Mouse (Mus musculus) stomach, embryonic 16.5 days (tissue): Measurements from ENCODE around the gene Afg3l1. TPM values are rescaled to one million over a fixed set of nuclear protein-coding genes. Genes with fewer than 3 reads are reported as not detected.

Source experiments
- ATAC-seq: fragments of 200-750 bp; cut with Nextera tagmentation; 2 replicates; pipeline ENCODE4 v1.8.0; 2017; ENCODE audit warnings: moderate number of reproducible peaks, moderate TSS enrichment; ENCODE audit not compliant: insufficient read depth, low FRiP score
- H3K27ac ChIP-seq: fragments of 300-500 bp; sonication (generic); 2 replicates; pipeline ENCODE4 v1.5.1; 2014; ENCODE audit warnings: low read length
- H3K27me3 ChIP-seq: fragments of 300-500 bp; sonication (generic); 2 replicates; pipeline ENCODE4 v1.6.1; 2014; ENCODE audit warnings: low read length, control low read depth, mixed read lengths; ENCODE audit not compliant: control insufficient read depth, insufficient read depth
- H3K36me3 ChIP-seq: fragments of 300-500 bp; sonication (generic); 2 replicates; pipeline ENCODE4 v1.6.1; 2014; ENCODE audit warnings: low read length; ENCODE audit not compliant: control insufficient read depth, insufficient read depth
- H3K4me1 ChIP-seq: fragments of 300-500 bp; sonication (generic); 2 replicates; pipeline ENCODE4 v1.6.1; 2014; ENCODE audit warnings: low read length, control low read depth, mixed read lengths; ENCODE audit not compliant: control insufficient read depth, insufficient read depth
- H3K4me2 ChIP-seq: fragments of 300-500 bp; sonication (generic); 2 replicates; pipeline ENCODE4 v1.6.1; 2014; ENCODE audit warnings: low read depth, low read length, mixed read lengths
- H3K4me3 ChIP-seq: fragments of 300-500 bp; sonication (generic); replicated peaks from 2 replicates; pipeline ENCODE4 v1.5.1; 2014; ENCODE audit warnings: mild to moderate bottlenecking, low read length
- H3K9ac ChIP-seq: fragments of 300-500 bp; sonication (generic); 2 replicates; pipeline ENCODE4 v1.6.1; 2014; ENCODE audit warnings: low read length
- H3K9me3 ChIP-seq: fragments of 300-500 bp; sonication (generic); replicated peaks from 2 replicates; pipeline ENCODE4 v1.6.1; 2016; ENCODE audit warnings: low read length, control low read depth; ENCODE audit not compliant: control insufficient read depth
- WGBS: fragments of 180-500 bp; shearing (Covaris S2); extraction: QIAGEN DNeasy Blood & Tissue Kit; methylation state at CpG from one replicate; pipeline ENCODE4 v1.1.7; 2014; 5-methylcytosine and 5-hydroxymethylcytosine counted together
- polyA plus RNA-seq: library from polyadenylated mRNA; unstranded; fragments of >200 nt; fragmentation: Nextera tagmentation; extraction: Ambion mirVana; gene quantifications from 2 replicates; pipeline ENCODE4 v1.2.1, GENCODE M21; 2015

The Afg3l1 gene
- polyA plus RNA-seq, 1 experiment from 2014 or later: 52.3 TPM

- Histone ChIP-seq H3K27me3 (no peaks in the 10 kb centered on the region), H3K4me1 (peaks cover 16% of the 10 kb centered on the region), H3K9ac (peak overlapping the region; percentile 92), H3K4me3 (peak overlapping the region; percentile 84), H3K4me2 (peak overlapping the region; percentile 59), H3K9me3 (no peaks in the 10 kb centered on the region), H3K36me3 (peaks cover 9% of the 10 kb centered on the region; the same call in 1 of the 2 replicates), H3K27ac (peak overlapping the region; percentile 94; the same call in 1 of the 2 replicates)
- ATAC-seq: no peak
- WGBS: 37% methylated on average over 16 of the region's 16 CpGs
These were observed 934 bp downstream of the Afg3l1 start for GRCm38 (mm10) chr8:123478456-123479218.

- peaks cover 9% of the 10 kb centered on the region for H3K4me1 ChIP-seq
- H3K9ac ChIP-seq: no peak overlapping the region
- H3K27ac ChIP-seq: no peak overlapping the region
- H3K27me3 ChIP-seq: no peaks in the 10 kb centered on the region
- H3K4me3 ChIP-seq: no peak overlapping the region
- no peaks in the 10 kb centered on the region for H3K9me3 ChIP-seq
- WGBS: 89% methylated on average over 7 of the region's 7 CpGs
- H3K36me3 ChIP-seq: peaks cover 25% of the 10 kb centered on the region
- no peak for ATAC-seq
- no peak overlapping the region for H3K4me2 ChIP-seq
These were observed 4.9 kb downstream of the Afg3l1 start for GRCm38 (mm10) chr8:123482627-123483026.

GRCm38 (mm10) chr8:123491280-123492075 lies 13.8 kb downstream of the Afg3l1 start:
- Histone ChIP-seq H3K4me2 (no peak overlapping the region), H3K27ac (no peak overlapping the region), H3K9ac (no peak overlapping the region), H3K9me3 (no peaks in the 10 kb centered on the region), H3K27me3 (no peaks in the 10 kb centered on the region), H3K4me1 (no peaks in the 10 kb centered on the region), H3K36me3 (peaks cover 35% of the 10 kb centered on the region), H3K4me3 (no peak overlapping the region)
- WGBS: 90% methylated on average over 15 of the region's 15 CpGs
- ATAC-seq: no peak

GRCm38 (mm10) chr8:123492898-123493297 lies 15.2 kb downstream of the Afg3l1 start:
- Histone ChIP-seq H3K9me3 (no peaks in the 10 kb centered on the region), H3K4me2 (no peak overlapping the region), H3K36me3 (peaks cover 23% of the 10 kb centered on the region; the same call in 1 of the 2 replicates), H3K4me3 (no peak overlapping the region), H3K9ac (no peak overlapping the region), H3K27me3 (no peaks in the 10 kb centered on the region), H3K4me1 (no peaks in the 10 kb centered on the region), H3K27ac (no peak overlapping the region)
- no peak for ATAC-seq
- 93% methylated on average over 9 of the region's 9 CpGs for WGBS

- Histone ChIP-seq H3K4me3 (no peak overlapping the region), H3K4me2 (no peak overlapping the region), H3K36me3 (peaks cover 23% of the 10 kb centered on the region), H3K4me1 (no peaks in the 10 kb centered on the region), H3K9ac (no peak overlapping the region), H3K9me3 (no peaks in the 10 kb centered on the region), H3K27me3 (no peaks in the 10 kb centered on the region), H3K27ac (no peak overlapping the region)
- no peak for ATAC-seq
- WGBS: 78% methylated on average over 4 of the region's 4 CpGs
These were observed 20.0 kb downstream of the Afg3l1 start for GRCm38 (mm10) chr8:123497699-123498098.

GRCm38 (mm10) chr8:123498963-123499362 lies 21.3 kb downstream of the Afg3l1 start:
- ATAC-seq: no peak
- 87% methylated on average over 11 of the region's 11 CpGs for WGBS
- Histone ChIP-seq H3K27ac (no peak overlapping the region), H3K4me1 (no peaks in the 10 kb centered on the region), H3K4me2 (no peak overlapping the region), H3K4me3 (no peak overlapping the region), H3K9me3 (no peaks in the 10 kb centered on the region), H3K36me3 (peaks cover 36% of the 10 kb centered on the region), H3K27me3 (no peaks in the 10 kb centered on the region), H3K9ac (no peak overlapping the region)

- Histone ChIP-seq H3K36me3 (peaks cover 39% of the 10 kb centered on the region), H3K9me3 (no peaks in the 10 kb centered on the region), H3K4me3 (no peak overlapping the region), H3K4me1 (no peaks in the 10 kb centered on the region), H3K4me2 (no peak overlapping the region), H3K27me3 (no peaks in the 10 kb centered on the region), H3K27ac (no peak overlapping the region), H3K9ac (no peak overlapping the region)
- 93% methylated on average over 11 of the region's 11 CpGs for WGBS
- ATAC-seq: no peak
These were observed 21.9 kb downstream of the Afg3l1 start for GRCm38 (mm10) chr8:123499556-123499955.

- 86% methylated on average over 5 of the region's 5 CpGs for WGBS
- Histone ChIP-seq H3K9ac (no peak overlapping the region), H3K27ac (no peak overlapping the region), H3K4me2 (no peak overlapping the region), H3K4me3 (no peak overlapping the region), H3K4me1 (no peaks in the 10 kb centered on the region), H3K27me3 (no peaks in the 10 kb centered on the region), H3K9me3 (no peaks in the 10 kb centered on the region), H3K36me3 (peaks cover 39% of the 10 kb centered on the region)
- ATAC-seq: no peak
These were observed 24.5 kb downstream of the Afg3l1 start for GRCm38 (mm10) chr8:123502192-123502591.

- peaks cover 33% of the 10 kb centered on the region for H3K36me3 ChIP-seq
- no peaks in the 10 kb centered on the region for H3K4me1 ChIP-seq
- no peak overlapping the region for H3K27ac ChIP-seq
- H3K4me2 ChIP-seq: no peak overlapping the region
- no peak overlapping the region for H3K4me3 ChIP-seq
- WGBS: 97% methylated on average over 6 of the region's 6 CpGs
- ATAC-seq: no peak
- H3K27me3 ChIP-seq: no peaks in the 10 kb centered on the region
- no peak overlapping the region for H3K9ac ChIP-seq
- H3K9me3 ChIP-seq: no peaks in the 10 kb centered on the region
These were observed 26.2 kb downstream of the Afg3l1 start for GRCm38 (mm10) chr8:123503801-123504467.
